Mouse (Mus musculus): ENCODE measurements at regions not wholly inside any gene's neighbourhood (a gene's known extent, or its start where the extent isn't known, plus 50 kb on each side); places are given as distances from the start of the nearest gene placed in this dataset.

GRCm38 (mm10) chr3:129386522-129386921 is 54.0 kb upstream of the Enpep start:
- ChIA-PET CTCF (interaction anchor here (0.9 to 1.4 kb wide), 4 partner anchors 11 to 64 kb away, joined by 3 to 4 read pairs (median 3); no protein-coding TSS in a partner anchor), POLR2A (no interaction called here)
- H3K27me3 ChIP-seq: no peaks in the 10 kb centered on the region
- no peak for TF ChIP-seq CTCF (IDR thresholded peaks at IDR 0.05)
- in situ Hi-C loops (cut with MboI; ENCODE audit: low pct_unique_long_range_greater_than_20kb): no loop called here
- no peak for DNase-seq (ENCODE audit: low read depth, low spot score)
- no peak for ATAC-seq

- in situ Hi-C loops (cut with MboI; ENCODE audit: low pct_unique_long_range_greater_than_20kb): no loop called here
- ChIA-PET POLR2A (interaction anchor here (0.7 kb wide), 1 partner anchor 228 kb away, joined by 4 read pairs; no protein-coding TSS in a partner anchor), CTCF (no interaction called here)
- H3K27me3 ChIP-seq: no peaks in the 10 kb centered on the region
- no peak for TF ChIP-seq CTCF (IDR thresholded peaks at IDR 0.05)
- DNase-seq (ENCODE audit: low read depth, low spot score) (no peak), ATAC-seq (no peak)
Observed at GRCm38 (mm10) chr3:129390506-129390905, 58.0 kb upstream of the Enpep start.

GRCm38 (mm10) chr3:129391888-129392813 is 59.6 kb upstream of the Enpep start:
- POLR2A ChIA-PET: interaction anchor here (0.5 to 0.9 kb wide), 3 partner anchors 11 to 186 kb away, joined by 3 to 4 read pairs (median 3); no protein-coding TSS in a partner anchor
- no peaks in the 10 kb centered on the region for H3K27me3 ChIP-seq
- in situ Hi-C loops (cut with MboI; ENCODE audit: low pct_unique_long_range_greater_than_20kb): no loop called here
- DNase-seq (ENCODE audit: low read depth, low spot score) (no peak), ATAC-seq (no peak)
- CTCF ChIA-PET: interaction anchor here (0.8 to 1.0 kb wide), 2 partner anchors 19 to 30 kb away, joined by 3 read pairs; no protein-coding TSS in a partner anchor
- no peak for TF ChIP-seq CTCF (IDR thresholded peaks at IDR 0.05)

- no peaks in the 10 kb centered on the region for H3K27me3 ChIP-seq
- TF ChIP-seq CTCF (IDR thresholded peaks at IDR 0.05): no peak
- in situ Hi-C loops (cut with MboI; ENCODE audit: low pct_unique_long_range_greater_than_20kb): no loop called here
- DNase-seq (ENCODE audit: low read depth, low spot score) (no peak), ATAC-seq (no peak)
- ChIA-PET CTCF (interaction anchor here (0.8 to 1.0 kb wide), 2 partner anchors 20 to 29 kb away, joined by 3 read pairs; no protein-coding TSS in a partner anchor), POLR2A (interaction anchor here (0.7 to 0.9 kb wide), 2 partner anchors 10 to 11 kb away, joined by 3 to 4 read pairs; no protein-coding TSS in a partner anchor)
Observed at GRCm38 (mm10) chr3:129392814-129393804, 60.6 kb upstream of the Enpep start.

- TF ChIP-seq CTCF (IDR thresholded peaks at IDR 0.05): no peak
- no peaks in the 10 kb centered on the region for H3K27me3 ChIP-seq
- ATAC-seq (no peak), DNase-seq (ENCODE audit: low read depth, low spot score) (no peak)
- ChIA-PET POLR2A (no interaction called here), CTCF (interaction anchor here (1.1 to 1.3 kb wide), 2 partner anchors 17 to 89 kb away, joined by 3 read pairs; no protein-coding TSS in a partner anchor)
- in situ Hi-C loops (cut with MboI; ENCODE audit: low pct_unique_long_range_greater_than_20kb): no loop called here
Observed at GRCm38 (mm10) chr3:129397481-129397880, 65.0 kb upstream of the Enpep start.

GRCm38 (mm10) chr3:129400092-129400924 is 67.8 kb upstream of the Enpep start:
- TF ChIP-seq CTCF (IDR thresholded peaks at IDR 0.05): no peak
- H3K27me3 ChIP-seq: no peaks in the 10 kb centered on the region
- ATAC-seq (no peak), DNase-seq (ENCODE audit: low read depth, low spot score) (no peak)
- ChIA-PET POLR2A (interaction anchor here (1.0 kb wide), 1 partner anchor 43 kb away, joined by 3 read pairs; no protein-coding TSS in a partner anchor), CTCF (no interaction called here)
- in situ Hi-C loops (cut with MboI; ENCODE audit: low pct_unique_long_range_greater_than_20kb): no loop called here

- no peak for ATAC-seq
- CTCF ChIA-PET: no interaction called here
Observed at GRCm38 (mm10) chr3:129411389-129412054, 79.0 kb upstream of the Enpep start.

GRCm38 (mm10) chr3:129412126-129412960 is 79.8 kb upstream of the Enpep start:
- ChIA-PET POLR2A (no interaction called here), CTCF (no interaction called here)
- in situ Hi-C loops (cut with MboI; ENCODE audit: low pct_unique_long_range_greater_than_20kb): no loop called here
- H3K27me3 ChIP-seq: no peaks in the 10 kb centered on the region
- DNase-seq (ENCODE audit: low read depth, low spot score): no peak
- no peak for ATAC-seq
- TF ChIP-seq CTCF (IDR thresholded peaks at IDR 0.05): no peak

More at GRCm38 (mm10) chr3:129411389-129412054, 79.0 kb upstream of the Enpep start:
- in situ Hi-C loops (cut with MboI; ENCODE audit: low pct_unique_long_range_greater_than_20kb): no loop called here
- DNase-seq (ENCODE audit: low read depth, low spot score): no peak
- POLR2A ChIA-PET: no interaction called here
- no peaks in the 10 kb centered on the region for H3K27me3 ChIP-seq
- TF ChIP-seq CTCF (IDR thresholded peaks at IDR 0.05): no peak

- no peak for TF ChIP-seq CTCF (IDR thresholded peaks at IDR 0.05)
- DNase-seq (ENCODE audit: low read depth, low spot score): no peak
- POLR2A ChIA-PET: no interaction called here
- CTCF ChIA-PET: no interaction called here
- no peak for ATAC-seq
- no peaks in the 10 kb centered on the region for H3K27me3 ChIP-seq
- in situ Hi-C loops (cut with MboI; ENCODE audit: low pct_unique_long_range_greater_than_20kb): no loop called here
Observed at GRCm38 (mm10) chr3:129412961-129413246, 80.4 kb upstream of the Enpep start.
